Mouse (Mus musculus): Measurements from ENCODE around the gene Vars2. TPM values are rescaled to one million over a fixed set of nuclear protein-coding genes. Genes with fewer than 3 reads are reported as not detected.

Gene Vars2
- polyA plus RNA-seq, 1 experiment from 2014 or later = 18.8 TPM

- Histone ChIP-seq H3K4me3 (ENCODE audit: low read depth, low read length) (peak overlapping the region; percentile 16), H3K9me3 (ENCODE audit: control insufficient read depth, low read length) (no peaks in the 10 kb centered on the region), H3K4me2 (peak overlapping the region; percentile 44), H3K4me1 (replicated peaks; ENCODE audit: control insufficient read depth, insufficient read depth, low read length) (peaks cover 11% of the 10 kb centered on the region), H3K9ac (ENCODE audit: low read depth, low read length) (no peak overlapping the region; the same call in 1 of the 2 replicates), H3K36me3 (ENCODE audit: control insufficient read depth, insufficient read depth, low read length) (no peaks in the 10 kb centered on the region), H3K27ac (ENCODE audit: low read depth, low read length) (0 out of 2 replicates have a peak overlapping the region, but pooled peaks have one; percentile 6), H3K27me3 (replicated peaks; ENCODE audit: control insufficient read depth, insufficient read depth, low read length) (peaks cover 61% of the 10 kb centered on the region)
- WGBS = 7% methylated on average over 14 of the region's 14 CpGs
- ATAC-seq (replicated peaks; ENCODE audit: low FRiP score) (no peak), DNase-seq (ENCODE audit: low spot score) (no peak)
Observed at GRCm38 (mm10) chr17:35703751-35704271, 36.4 kb upstream of the Vars2 start.

- DNase-seq (ENCODE audit: low spot score) (no peak), ATAC-seq (replicated peaks; ENCODE audit: low FRiP score) (no peak)
- 0 out of 2 replicates have a peak overlapping the region, but pooled peaks have one; percentile 27 for H3K4me2 ChIP-seq
- no peaks in the 10 kb centered on the region for H3K9me3 ChIP-seq (ENCODE audit: control insufficient read depth, low read length)
- H3K36me3 ChIP-seq (ENCODE audit: control insufficient read depth, insufficient read depth, low read length) = no peaks in the 10 kb centered on the region
- H3K27ac ChIP-seq (ENCODE audit: low read depth, low read length) = no peak overlapping the region; the same call in 1 of the 2 replicates
- WGBS = 10% methylated on average over 2 of the region's 2 CpGs
- peaks cover 11% of the 10 kb centered on the region for H3K4me1 ChIP-seq (replicated peaks; ENCODE audit: control insufficient read depth, insufficient read depth, low read length)
- H3K4me3 ChIP-seq (ENCODE audit: low read depth, low read length) = no peak overlapping the region
- H3K27me3 ChIP-seq (replicated peaks; ENCODE audit: control insufficient read depth, insufficient read depth, low read length) = peaks cover 68% of the 10 kb centered on the region
- H3K9ac ChIP-seq (ENCODE audit: low read depth, low read length) = no peak overlapping the region
Observed at GRCm38 (mm10) chr17:35703065-35703464, 35.7 kb upstream of the Vars2 start.

- Histone ChIP-seq H3K27me3 (replicated peaks; ENCODE audit: control insufficient read depth, insufficient read depth, low read length) (peaks cover 73% of the 10 kb centered on the region), H3K4me1 (replicated peaks; ENCODE audit: control insufficient read depth, insufficient read depth, low read length) (peaks cover 11% of the 10 kb centered on the region), H3K36me3 (ENCODE audit: control insufficient read depth, insufficient read depth, low read length) (no peaks in the 10 kb centered on the region), H3K4me2 (peak overlapping the region; percentile 68), H3K4me3 (ENCODE audit: low read depth, low read length) (peak overlapping the region; percentile 59; the same call in 1 of the 2 replicates), H3K27ac (ENCODE audit: low read depth, low read length) (peak overlapping the region; percentile 35), H3K9ac (ENCODE audit: low read depth, low read length) (no peak overlapping the region), H3K9me3 (ENCODE audit: control insufficient read depth, low read length) (no peaks in the 10 kb centered on the region)
- WGBS = 15% methylated on average over 4 of the region's 4 CpGs
- DNase-seq (ENCODE audit: low spot score) (no peak), ATAC-seq (replicated peaks; ENCODE audit: low FRiP score) (no peak)
Observed at GRCm38 (mm10) chr17:35702605-35703004, 35.2 kb upstream of the Vars2 start.

- Histone ChIP-seq H3K27ac (ENCODE audit: low read depth, low read length) (peak overlapping the region; percentile 35), H3K4me1 (replicated peaks; ENCODE audit: control insufficient read depth, insufficient read depth, low read length) (peaks cover 11% of the 10 kb centered on the region), H3K27me3 (replicated peaks; ENCODE audit: control insufficient read depth, insufficient read depth, low read length) (peaks cover 79% of the 10 kb centered on the region), H3K9me3 (ENCODE audit: control insufficient read depth, low read length) (no peaks in the 10 kb centered on the region), H3K4me3 (ENCODE audit: low read depth, low read length) (peak overlapping the region; percentile 59), H3K36me3 (ENCODE audit: control insufficient read depth, insufficient read depth, low read length) (no peaks in the 10 kb centered on the region), H3K9ac (ENCODE audit: low read depth, low read length) (no peak overlapping the region), H3K4me2 (peak overlapping the region; percentile 68)
- WGBS = 12% methylated on average over 16 of the region's 16 CpGs
- DNase-seq (ENCODE audit: low spot score) (no peak), ATAC-seq (replicated peaks; ENCODE audit: low FRiP score) (no peak)
Observed at GRCm38 (mm10) chr17:35701978-35702461, 34.6 kb upstream of the Vars2 start.

- no peaks in the 10 kb centered on the region for H3K36me3 ChIP-seq (ENCODE audit: control insufficient read depth, insufficient read depth, low read length)
- H3K27ac ChIP-seq (ENCODE audit: low read depth, low read length) = peak overlapping the region; percentile 35
- WGBS = 5% methylated on average over 16 of the region's 16 CpGs
- peak overlapping the region; percentile 59 for H3K4me3 ChIP-seq (ENCODE audit: low read depth, low read length)
- peak overlapping the region; percentile 68 for H3K4me2 ChIP-seq
- ATAC-seq (replicated peaks; ENCODE audit: low FRiP score) = no peak
- no peak for DNase-seq (ENCODE audit: low spot score)
- H3K9ac ChIP-seq (ENCODE audit: low read depth, low read length) = peak overlapping the region; percentile 10; the same call in 1 of the 2 replicates
- no peaks in the 10 kb centered on the region for H3K9me3 ChIP-seq (ENCODE audit: control insufficient read depth, low read length)
- peaks cover 83% of the 10 kb centered on the region for H3K27me3 ChIP-seq (replicated peaks; ENCODE audit: control insufficient read depth, insufficient read depth, low read length)
- H3K4me1 ChIP-seq (replicated peaks; ENCODE audit: control insufficient read depth, insufficient read depth, low read length) = peaks cover 11% of the 10 kb centered on the region
Observed at GRCm38 (mm10) chr17:35701203-35701977, 34.0 kb upstream of the Vars2 start.

- Histone ChIP-seq H3K4me1 (replicated peaks; ENCODE audit: control insufficient read depth, insufficient read depth, low read length) (peaks cover 11% of the 10 kb centered on the region), H3K36me3 (ENCODE audit: control insufficient read depth, insufficient read depth, low read length) (no peaks in the 10 kb centered on the region; the same call in 1 of the 2 replicates), H3K4me3 (ENCODE audit: low read depth, low read length) (peak overlapping the region; percentile 59), H3K9me3 (ENCODE audit: control insufficient read depth, low read length) (peaks cover under 1% of the 10 kb centered on the region; the same call in 1 of the 2 replicates), H3K27ac (ENCODE audit: low read depth, low read length) (peak overlapping the region; percentile 52; the same call in 1 of the 2 replicates), H3K9ac (ENCODE audit: low read depth, low read length) (peak overlapping the region; percentile 10), H3K27me3 (replicated peaks; ENCODE audit: control insufficient read depth, insufficient read depth, low read length) (peaks cover 83% of the 10 kb centered on the region), H3K4me2 (peak overlapping the region; percentile 68)
- DNase-seq (ENCODE audit: low spot score) (peak; percentile 63), ATAC-seq (replicated peaks; ENCODE audit: low FRiP score) (peak; percentile 58)
- WGBS = 2% methylated on average over 63 of the region's 66 CpGs
Observed at GRCm38 (mm10) chr17:35700371-35700961, 33.1 kb upstream of the Vars2 start.

GRCm38 (mm10) chr17:35699919-35700318 is 32.5 kb upstream of the Vars2 start:
- H3K4me2 ChIP-seq = peak overlapping the region; percentile 68
- H3K27ac ChIP-seq (ENCODE audit: low read depth, low read length) = peak overlapping the region; percentile 52; the same call in 1 of the 2 replicates
- DNase-seq (ENCODE audit: low spot score) (no peak), ATAC-seq (replicated peaks; ENCODE audit: low FRiP score) (0 out of 2 replicates have a peak, but pooled peaks have one; percentile 33)
- H3K36me3 ChIP-seq (ENCODE audit: control insufficient read depth, insufficient read depth, low read length) = no peaks in the 10 kb centered on the region; the same call in 1 of the 2 replicates
- H3K9me3 ChIP-seq (ENCODE audit: control insufficient read depth, low read length) = peaks cover 3% of the 10 kb centered on the region; the same call in 1 of the 2 replicates
- 7% methylated on average over 19 of the region's 19 CpGs for WGBS
- H3K4me3 ChIP-seq (ENCODE audit: low read depth, low read length) = peak overlapping the region; percentile 59
- peaks cover 11% of the 10 kb centered on the region for H3K4me1 ChIP-seq (replicated peaks; ENCODE audit: control insufficient read depth, insufficient read depth, low read length)
- H3K9ac ChIP-seq (ENCODE audit: low read depth, low read length) = peak overlapping the region; percentile 10
- peaks cover 81% of the 10 kb centered on the region for H3K27me3 ChIP-seq (replicated peaks; ENCODE audit: control insufficient read depth, insufficient read depth, low read length)

- Histone ChIP-seq H3K9ac (ENCODE audit: low read depth, low read length) (no peak overlapping the region), H3K4me2 (peak overlapping the region; percentile 46), H3K27ac (ENCODE audit: low read depth, low read length) (no peak overlapping the region), H3K4me3 (ENCODE audit: low read depth, low read length) (no peak overlapping the region), H3K27me3 (replicated peaks; ENCODE audit: control insufficient read depth, insufficient read depth, low read length) (peaks cover 67% of the 10 kb centered on the region), H3K9me3 (ENCODE audit: control insufficient read depth, low read length) (peaks cover 3% of the 10 kb centered on the region; the same call in 1 of the 2 replicates), H3K4me1 (replicated peaks; ENCODE audit: control insufficient read depth, insufficient read depth, low read length) (peaks cover 5% of the 10 kb centered on the region), H3K36me3 (ENCODE audit: control insufficient read depth, insufficient read depth, low read length) (peaks cover 2% of the 10 kb centered on the region; the same call in 1 of the 2 replicates)
- ATAC-seq (replicated peaks; ENCODE audit: low FRiP score) (no peak), DNase-seq (ENCODE audit: low spot score) (no peak)
- WGBS = 35% methylated on average over 5 of the region's 5 CpGs
Observed at GRCm38 (mm10) chr17:35698501-35698883, 31.1 kb upstream of the Vars2 start.

Measured in liver, embryonic 11.5 days (tissue).